Mouse (Mus musculus) liver, adult (tissue): ENCODE measurements around the gene Pdgfra.

Experiments used
- GATA4 ChIP-seq: IDR thresholded peaks from 2 replicates; pipeline ENCODE4 v1.6.1; 2014; ENCODE audit warnings: mild to moderate bottlenecking, low read length; ENCODE audit not compliant: insufficient replicate concordance

The Pdgfra gene

GRCm38 (mm10) chr5:75153626-75153960 is 1.5 kb downstream of the Pdgfra start:
- no peak for TF ChIP-seq GATA4

- no peak for TF ChIP-seq GATA4
Observed at GRCm38 (mm10) chr5:75153961-75154620, 2.0 kb downstream of the Pdgfra start.

- no peak for TF ChIP-seq GATA4
Observed at GRCm38 (mm10) chr5:75154621-75155235, 2.6 kb downstream of the Pdgfra start.

- no peak for TF ChIP-seq GATA4
Observed at GRCm38 (mm10) chr5:75155281-75155680, 3.2 kb downstream of the Pdgfra start.

- no peak for TF ChIP-seq GATA4
Observed at GRCm38 (mm10) chr5:75155741-75156553, 3.9 kb downstream of the Pdgfra start.

- TF ChIP-seq GATA4, result no peak
Observed at GRCm38 (mm10) chr5:75156554-75157036, 4.5 kb downstream of the Pdgfra start.

GRCm38 (mm10) chr5:75157038-75157437 is 4.9 kb downstream of the Pdgfra start:
- no peak for TF ChIP-seq GATA4

GRCm38 (mm10) chr5:75160530-75161170 is 8.6 kb downstream of the Pdgfra start:
- TF ChIP-seq GATA4, result no peak

- no peak for TF ChIP-seq GATA4
Observed at GRCm38 (mm10) chr5:75161586-75161985, 9.5 kb downstream of the Pdgfra start.

GRCm38 (mm10) chr5:75163289-75163951 is 11.3 kb downstream of the Pdgfra start:
- TF ChIP-seq GATA4, result no peak

GRCm38 (mm10) chr5:75164688-75165087 is 12.6 kb downstream of the Pdgfra start:
- no peak for TF ChIP-seq GATA4

GRCm38 (mm10) chr5:75169837-75170236 is 17.7 kb downstream of the Pdgfra start:
- no peak for TF ChIP-seq GATA4

GRCm38 (mm10) chr5:75171859-75172258 is 19.8 kb downstream of the Pdgfra start:
- TF ChIP-seq GATA4, result no peak

GRCm38 (mm10) chr5:75179249-75179648 is 27.2 kb downstream of the Pdgfra start:
- TF ChIP-seq GATA4, result no peak

- TF ChIP-seq GATA4, result no peak
Observed at GRCm38 (mm10) chr5:75179726-75180290, 27.7 kb downstream of the Pdgfra start.

GRCm38 (mm10) chr5:75183653-75184052 is 31.6 kb downstream of the Pdgfra start:
- TF ChIP-seq GATA4, result no peak
